Mouse (Mus musculus) gastrocnemius, postnatal 25 days (tissue): ENCODE data around the gene Fig4. TPM values are rescaled to one million over a fixed set of nuclear protein-coding genes. Genes with fewer than 3 reads are reported as not detected.

Source experiments
- DNase-seq: peaks from one replicate; pipeline ENCODE4 v3.0.0; 2022
- total RNA-seq, 2 experiments: library from RNA; stranded (reverse); gene quantifications; 1 replicate in 1 of 2; 2 replicates in 1 of 2; pipeline ENCODE4 v1.2.3; 2021

Gene Fig4
- total RNA-seq, 2 experiments from 2014 or later = 4.9 to 5.8 TPM

DNA sequence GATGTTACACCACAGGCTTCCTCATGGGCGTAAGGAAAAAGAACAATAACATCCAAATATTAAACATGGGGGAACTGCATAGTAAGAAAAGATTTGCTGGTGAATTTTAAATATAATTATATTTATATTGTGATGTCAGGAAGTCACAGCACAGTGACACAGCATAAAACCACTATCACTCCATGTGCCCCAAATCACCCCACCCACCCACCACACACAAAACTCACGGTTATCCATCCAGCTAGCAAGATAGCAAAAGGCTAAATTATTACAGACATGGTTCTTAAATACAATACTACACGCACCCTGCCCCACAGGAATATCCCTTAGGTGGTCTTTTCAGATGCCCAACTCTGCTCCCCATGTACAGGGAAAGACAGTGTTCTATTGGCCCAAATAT is 89.0 kb downstream of the Fig4 start:
- DNase-seq = no peak

DNA sequence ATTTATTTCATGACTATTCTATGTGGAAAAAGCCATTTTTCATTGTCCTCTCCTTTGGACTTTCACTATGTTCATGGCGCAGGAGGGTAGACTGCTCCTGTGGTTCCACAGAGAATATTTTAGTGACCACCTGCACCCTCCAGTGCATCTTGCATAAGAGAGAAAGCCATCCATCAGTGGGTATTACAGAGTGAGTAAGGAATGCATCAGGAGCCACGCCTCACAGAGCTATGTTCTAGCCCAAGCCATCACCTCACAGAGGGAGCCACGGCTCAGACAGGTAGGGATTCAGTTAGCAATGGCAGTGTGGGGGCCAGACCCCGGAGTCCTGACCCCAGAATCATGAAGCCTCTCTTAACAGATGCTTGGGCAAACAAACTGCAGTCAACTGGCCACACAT is 93.5 kb downstream of the Fig4 start:
- DNase-seq = no peak

DNA sequence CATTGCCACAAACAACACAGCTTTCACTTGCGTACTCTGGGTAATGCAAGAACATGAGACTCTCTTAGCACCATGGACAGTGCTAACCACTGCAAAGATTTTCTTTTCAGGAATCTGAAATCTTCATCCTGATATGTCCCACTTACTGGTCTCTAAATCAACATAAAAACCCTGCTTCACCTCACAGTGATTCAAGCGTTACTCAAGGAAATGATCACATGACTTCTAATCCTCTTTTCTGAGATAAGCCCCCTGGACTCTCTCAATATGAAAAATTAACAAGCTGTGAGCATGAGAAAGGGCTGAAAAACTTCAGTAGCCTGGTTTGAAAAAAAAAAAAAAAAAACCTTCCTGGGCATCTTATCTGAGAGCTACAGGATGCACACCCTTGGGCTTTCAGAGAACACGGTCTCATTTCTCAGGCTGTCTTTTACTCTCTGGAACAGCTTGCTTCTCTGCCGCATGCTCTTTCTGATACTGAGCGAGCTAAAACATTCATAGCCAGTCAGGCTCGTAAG is 94.1 kb downstream of the Fig4 start:
- DNase-seq = no peak

DNA sequence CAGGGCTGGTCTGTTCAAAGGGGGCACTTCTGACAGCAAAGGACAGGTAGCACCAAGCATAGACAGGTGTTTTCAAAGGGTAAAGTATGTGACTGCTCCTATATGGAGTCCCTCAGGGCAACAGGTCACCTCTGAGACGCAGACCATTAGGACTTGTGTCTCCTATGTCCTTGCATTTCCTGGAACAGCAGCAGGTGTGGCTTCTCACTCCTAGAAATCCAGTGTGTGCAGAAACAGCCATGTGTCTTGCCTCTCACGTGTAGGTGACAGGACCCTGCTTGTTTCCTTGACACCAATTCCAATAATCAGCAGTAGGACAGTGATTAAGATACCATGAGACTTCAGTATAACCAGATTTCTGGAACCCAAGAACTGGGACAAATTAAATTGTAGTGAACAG is 97.4 kb downstream of the Fig4 start:
- DNase-seq = no peak

DNA sequence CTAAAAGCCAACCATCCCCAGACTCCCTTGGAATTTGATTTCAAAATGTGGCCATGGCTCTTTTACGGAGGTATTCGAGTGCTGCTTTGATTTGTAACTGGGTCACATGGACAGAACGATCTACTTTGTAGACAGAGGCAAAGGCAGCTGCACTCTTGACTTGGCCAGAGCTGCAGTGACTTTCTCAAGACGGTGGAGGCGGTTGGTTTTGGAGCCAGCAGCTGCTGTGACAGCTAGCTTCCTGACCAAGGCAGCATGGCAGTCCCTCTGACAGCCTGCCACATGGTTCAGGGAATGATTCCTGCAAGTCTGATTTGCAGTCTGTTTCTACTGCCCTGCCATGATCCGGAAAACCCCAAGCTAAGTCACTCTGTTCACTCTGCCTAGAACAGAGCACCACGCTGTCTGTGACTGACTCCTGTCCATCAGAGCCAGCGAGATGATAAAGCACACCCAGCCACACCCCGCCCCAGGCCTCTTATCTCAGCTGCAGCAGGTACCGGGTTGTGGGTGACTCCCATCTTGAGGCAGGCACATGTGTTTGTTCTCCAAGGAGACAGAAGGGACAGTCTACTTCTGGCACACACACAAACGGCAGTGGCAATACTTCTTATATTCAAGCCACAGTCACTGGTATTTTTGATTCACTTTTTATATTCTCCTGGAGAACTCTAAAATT is 98.3 kb downstream of the Fig4 start:
- no peak for DNase-seq

DNA sequence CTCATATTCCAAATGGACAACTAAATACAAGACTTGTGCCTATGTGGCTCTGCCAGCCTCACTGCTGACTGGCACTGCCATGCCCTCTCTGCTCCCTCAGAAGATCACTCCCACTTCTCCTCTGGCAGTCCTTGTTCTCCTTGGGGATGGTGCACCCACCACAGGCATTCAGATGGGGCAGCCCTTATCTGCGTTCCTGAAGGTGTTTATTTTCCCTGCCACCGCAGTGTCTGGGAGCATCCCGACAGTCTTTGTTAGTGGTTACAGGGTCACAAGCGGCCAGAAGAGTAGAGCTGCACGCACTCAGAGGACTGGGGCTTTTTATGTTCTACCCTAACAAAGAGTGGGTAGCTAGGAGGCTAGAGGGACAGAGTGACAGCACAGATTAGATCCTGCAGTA is 98.9 kb downstream of the Fig4 start:
- no peak for DNase-seq

DNA sequence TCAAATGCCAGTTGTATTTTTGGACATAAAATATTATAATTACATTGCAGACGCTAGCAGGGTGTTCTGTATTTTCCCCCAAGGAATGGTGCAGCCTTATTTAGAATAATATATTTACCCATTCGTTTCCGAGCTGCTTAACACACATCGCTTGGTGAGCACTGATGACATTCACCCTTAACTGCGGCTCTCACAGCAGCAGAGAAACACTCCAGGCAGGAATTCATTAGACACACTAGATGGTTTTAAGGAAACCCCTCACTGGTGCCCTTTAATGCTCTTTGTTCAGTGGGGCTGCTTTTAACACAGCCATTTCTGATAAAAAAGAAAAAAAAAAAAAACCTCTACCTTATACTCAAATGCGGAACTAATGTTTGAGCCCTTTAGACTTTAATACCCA is 104.3 kb downstream of the Fig4 start:
- no peak for DNase-seq

DNA sequence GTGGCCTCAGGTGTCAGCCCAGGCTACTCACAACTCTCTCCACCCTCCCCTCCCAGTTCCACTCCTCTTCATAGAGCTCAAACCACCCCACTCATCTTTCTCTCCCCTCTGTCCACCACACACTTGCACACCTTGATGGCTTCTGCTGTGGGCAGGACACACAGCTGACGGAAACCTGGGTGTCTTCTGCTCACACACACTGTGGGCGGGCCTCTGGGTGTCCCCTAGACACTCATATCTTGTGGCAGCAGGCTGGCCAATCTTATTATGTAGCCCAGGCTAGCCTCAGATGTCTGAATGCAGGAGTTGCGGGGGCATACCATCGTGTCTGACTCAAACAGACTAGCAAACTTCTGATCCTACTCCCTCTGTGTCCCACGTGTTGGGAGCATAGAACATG is 105.3 kb downstream of the Fig4 start:
- DNase-seq = no peak

DNA sequence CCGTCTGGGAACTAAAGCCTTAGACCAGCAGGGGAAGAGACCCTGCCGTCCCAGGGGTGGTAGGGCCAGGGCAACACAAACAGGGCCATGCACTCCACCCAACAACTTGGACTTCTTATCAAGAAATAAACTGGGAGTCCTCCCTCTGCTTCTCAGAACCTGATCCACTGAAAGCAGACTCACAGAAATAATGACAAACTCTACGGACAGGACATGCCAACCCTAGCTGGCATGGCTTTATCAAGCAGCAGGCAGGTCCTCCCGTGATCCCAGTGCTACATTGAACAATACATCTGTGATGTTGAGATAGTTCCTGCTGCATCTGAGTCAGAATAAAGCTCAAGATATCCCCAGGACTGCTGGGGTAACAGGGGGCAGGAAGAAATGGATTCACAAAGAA is 106.8 kb downstream of the Fig4 start:
- DNase-seq = no peak

DNA sequence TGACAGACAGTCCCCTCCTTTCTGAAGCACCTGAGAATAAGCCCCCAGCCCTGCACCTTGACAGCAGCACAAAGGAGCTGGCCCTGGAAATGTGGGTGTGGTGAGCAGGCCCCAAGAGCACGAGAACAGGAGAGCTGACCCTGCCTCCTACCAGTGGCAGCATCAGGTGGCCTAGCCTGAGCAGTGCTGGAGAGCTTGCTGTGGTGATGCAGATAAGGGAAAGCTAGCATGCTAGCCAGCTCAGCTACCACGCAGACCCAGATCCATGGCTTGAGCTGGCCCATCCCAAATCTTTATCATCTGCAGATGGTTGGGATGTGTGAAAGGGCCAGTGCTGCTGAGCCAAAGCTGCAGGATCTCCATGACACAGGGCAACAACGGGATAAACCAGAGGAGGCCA is 113.7 kb downstream of the Fig4 start:
- DNase-seq = no peak

DNA sequence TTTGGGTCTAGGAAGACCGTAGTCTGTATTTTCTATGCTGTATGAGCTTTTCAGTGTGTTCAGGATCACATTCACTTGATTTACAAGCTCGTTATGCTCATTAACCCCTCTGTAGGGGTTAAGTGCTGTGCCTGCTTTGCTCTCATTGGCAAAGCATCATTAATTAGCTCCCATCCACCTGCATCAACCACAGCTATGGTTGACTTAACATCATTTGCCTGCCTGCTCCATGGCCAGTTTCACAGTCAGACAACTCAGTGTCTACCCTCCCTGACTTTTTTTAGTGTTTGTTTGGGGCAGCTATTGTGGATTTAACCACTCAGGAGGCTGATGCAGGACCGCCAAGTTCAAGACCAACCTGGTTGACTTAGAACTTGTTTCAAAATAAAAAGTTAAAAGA is 119.1 kb downstream of the Fig4 start:
- no peak for DNase-seq

DNA sequence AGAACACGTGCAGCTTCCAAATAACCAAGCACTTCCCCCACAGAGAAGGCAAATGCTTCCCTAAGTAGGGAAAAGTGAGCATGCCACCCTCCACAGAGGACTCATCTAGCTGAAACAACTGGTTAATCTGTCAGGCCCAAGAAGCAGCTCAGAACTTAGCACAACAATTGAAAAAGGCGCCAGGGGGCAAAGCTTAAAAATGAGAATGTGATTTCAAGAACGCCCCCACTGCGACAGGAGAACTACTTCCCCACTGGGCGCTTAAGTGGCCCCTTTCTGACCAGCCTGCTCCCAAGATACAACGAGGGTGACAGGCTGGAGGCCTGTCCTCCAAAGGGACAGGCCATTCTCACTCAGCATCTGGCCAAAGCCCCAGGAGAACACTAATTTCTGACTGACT is 120.4 kb downstream of the Fig4 start:
- no peak for DNase-seq

DNA sequence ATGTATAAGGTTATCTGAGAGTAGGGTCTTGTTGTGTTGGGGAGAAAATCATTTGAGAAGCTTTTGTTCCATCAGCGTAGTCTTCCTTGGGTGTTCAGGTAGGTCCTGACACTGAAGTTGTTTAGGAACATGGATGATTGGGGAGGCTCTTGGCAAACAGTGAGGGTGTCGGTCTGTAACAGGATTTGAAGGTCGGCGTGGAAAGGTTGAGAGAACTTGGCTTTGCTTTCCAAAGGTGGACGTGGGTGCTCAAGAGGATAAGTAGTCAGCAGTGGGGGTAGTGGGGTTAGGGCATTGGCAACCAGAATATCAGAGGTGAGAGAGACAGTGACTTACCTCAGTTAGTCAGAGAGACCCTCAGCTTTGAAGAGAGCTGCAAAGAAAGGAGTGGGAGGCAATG is 136.9 kb downstream of the Fig4 start:
- no peak for DNase-seq

DNA sequence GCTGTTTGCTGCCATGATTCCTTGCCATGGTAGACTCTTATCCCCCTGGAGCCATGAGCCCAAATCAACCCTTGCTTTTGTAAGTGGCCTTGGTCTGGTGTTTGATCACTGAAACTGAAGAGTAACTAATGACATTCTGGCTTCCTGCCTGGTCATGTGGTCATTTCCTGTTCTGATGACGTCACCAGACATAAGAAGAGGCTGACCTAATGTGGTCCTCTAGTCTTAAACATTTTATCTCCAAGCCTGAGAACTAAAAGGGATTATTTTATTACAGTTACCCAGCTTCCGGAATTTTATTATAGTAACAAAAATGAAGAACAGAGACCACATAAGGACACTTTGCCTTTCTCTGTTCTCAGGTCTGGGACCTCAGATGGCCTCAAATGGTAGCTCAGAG is 140.0 kb downstream of the Fig4 start:
- DNase-seq = no peak

DNA sequence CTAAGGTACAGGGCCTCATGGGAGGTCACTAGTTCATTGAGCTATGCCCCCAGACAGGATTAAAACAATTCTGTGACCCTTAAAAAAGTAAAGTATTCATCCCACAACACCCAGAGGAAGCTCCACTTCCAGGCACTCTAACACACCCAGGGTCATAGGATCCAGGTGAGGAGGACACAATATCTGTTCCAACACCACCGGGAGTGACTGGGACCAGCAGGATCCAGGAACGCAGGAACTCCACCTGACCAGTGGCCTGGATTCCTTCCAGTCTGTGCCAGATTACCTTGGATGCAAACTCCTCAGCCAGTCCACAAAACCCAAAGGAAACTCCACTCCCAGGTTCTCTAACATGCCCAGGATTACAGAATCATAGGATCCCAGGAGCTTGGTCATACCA is 145.8 kb downstream of the Fig4 start:
- DNase-seq = no peak

DNA sequence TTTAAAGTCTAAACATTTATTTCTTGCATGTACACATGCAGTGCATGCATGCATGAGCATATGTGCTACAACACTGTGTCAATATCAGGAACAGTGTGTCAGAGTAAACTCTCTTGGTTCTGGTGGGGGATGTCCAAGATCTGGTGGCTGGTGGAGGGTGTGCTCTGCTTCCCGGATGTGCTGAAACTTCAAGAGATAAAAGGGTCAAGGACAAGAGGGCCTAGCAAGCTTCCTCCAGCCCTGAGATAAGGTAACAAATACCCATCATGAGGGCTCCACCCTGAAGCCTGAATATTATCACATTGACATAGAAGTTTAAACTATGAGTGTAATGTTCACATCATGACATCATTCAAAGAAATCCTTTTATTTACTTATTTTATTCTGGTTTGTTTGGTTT is 146.4 kb downstream of the Fig4 start:
- no peak for DNase-seq

DNA sequence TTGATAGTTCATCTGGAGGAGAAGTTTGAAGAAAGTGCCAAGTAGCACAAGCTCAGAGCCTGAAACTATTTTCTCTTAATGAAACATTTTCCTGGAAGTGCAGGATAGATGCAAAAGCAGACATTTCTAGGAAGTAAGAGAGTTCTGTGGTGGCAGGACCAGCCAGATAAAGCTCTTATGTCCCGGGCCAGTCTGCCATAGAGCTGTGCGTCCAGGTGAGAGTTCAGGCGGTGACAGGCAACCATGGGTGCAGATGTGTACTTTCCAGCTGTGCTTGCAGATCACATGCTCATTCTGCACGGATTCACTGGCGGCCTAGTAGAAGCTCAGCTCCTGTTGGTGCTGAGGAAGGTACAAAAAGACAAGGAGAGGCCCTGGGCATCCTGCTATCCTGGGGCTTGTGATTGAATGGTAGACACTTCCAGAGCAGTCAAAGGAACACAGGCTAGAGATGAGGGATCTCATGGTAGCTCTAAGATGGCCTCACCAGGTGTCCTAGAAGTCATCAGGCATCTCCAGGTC is 149.8 kb downstream of the Fig4 start:
- DNase-seq = no peak

DNA sequence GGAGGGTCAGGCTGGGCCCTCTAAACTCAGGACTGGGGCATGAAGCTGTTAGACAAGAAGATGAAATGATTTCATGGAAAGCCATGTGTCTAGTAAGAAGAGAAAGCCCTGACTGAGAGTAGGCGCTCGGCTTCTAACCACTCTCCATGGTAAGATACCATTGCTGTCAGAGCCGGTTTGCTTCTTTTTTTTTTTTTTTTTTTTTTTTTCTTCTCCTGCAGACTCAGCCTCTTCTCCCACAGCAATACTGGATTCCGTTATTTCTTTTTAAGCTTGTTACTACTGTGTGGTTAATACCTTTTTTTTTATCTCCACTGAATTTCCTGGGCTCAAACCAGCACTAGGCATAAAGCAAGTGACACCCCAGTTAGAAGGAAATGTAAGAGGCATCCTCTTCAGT is 151.2 kb downstream of the Fig4 start:
- DNase-seq = no peak

DNA sequence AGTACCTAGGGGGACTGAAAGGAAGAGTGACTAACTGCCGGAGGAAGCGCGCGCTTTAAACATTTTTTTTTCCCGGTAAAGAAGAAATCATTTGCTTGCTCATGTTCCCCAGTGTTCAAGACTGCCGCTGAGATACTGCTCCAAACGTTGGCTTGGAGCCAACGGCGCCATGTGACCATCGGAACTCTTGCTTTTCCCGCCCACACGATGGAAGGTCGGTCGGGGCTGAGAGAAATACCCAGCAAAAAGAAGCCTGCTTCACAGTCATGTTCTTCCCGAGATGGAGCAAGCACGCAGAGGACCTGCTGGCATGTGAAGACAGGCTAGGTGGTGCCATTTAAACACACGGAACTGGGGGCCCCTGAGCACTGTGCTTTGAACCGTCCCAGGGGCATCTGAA is 151.6 kb downstream of the Fig4 start:
- DNase-seq = no peak

DNA sequence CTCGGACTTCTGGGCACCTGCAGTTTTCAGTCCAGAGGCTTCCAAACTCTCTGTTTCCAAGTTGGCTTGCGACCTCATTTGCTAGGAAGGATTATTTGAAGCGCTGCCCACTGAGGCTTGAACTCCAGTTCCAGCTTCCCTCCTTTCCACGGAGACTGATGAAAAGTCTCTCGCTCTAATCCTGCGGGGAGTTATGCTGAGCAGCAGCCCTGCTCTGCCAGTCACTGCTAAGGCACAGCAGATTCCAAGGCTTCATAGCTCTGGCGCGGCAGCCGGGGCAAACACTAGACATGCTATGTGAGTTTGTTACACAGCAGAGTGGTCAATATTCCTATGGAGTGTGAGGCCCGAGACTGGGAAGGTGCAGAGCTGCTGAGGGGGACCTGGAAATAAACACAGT is 152.0 kb downstream of the Fig4 start:
- no peak for DNase-seq

DNA sequence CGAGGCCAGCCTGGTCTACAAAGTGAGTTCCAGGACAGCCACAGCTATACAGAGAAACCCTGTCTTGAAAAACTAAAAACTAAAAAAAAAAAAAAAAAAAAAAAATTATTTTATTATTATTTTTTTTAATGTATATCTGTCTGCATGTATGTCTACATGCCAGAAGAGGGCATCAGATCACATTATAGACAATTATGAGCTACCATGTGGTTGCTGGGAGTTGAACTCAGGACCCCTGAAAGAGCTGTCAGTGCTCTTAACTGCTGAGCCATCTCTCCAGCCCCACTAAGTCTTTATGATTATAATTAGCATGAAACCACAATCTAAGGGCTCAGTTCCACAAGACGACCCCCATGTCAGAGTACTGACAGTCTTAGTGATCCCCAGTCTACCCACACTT is 152.6 kb downstream of the Fig4 start:
- no peak for DNase-seq

DNA sequence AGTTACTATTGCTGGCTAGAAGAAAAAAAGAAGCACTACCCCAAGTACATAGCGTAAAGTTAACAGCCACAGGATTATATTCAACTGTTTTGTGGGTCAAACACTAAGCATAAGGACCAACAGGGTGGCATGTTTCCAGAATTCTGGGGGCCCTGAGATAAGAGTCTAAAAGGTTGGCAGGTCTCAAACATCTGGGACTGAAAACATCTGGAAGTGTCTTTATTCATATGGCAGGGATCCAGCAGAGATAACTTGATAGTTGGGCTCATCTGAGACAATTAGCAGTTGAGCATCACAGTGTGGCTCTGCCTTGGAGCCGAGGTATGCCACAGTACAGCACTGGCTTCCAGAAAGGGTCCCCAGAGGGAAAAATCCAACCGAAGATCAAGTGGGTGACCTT is 153.8 kb downstream of the Fig4 start:
- DNase-seq = no peak

DNA sequence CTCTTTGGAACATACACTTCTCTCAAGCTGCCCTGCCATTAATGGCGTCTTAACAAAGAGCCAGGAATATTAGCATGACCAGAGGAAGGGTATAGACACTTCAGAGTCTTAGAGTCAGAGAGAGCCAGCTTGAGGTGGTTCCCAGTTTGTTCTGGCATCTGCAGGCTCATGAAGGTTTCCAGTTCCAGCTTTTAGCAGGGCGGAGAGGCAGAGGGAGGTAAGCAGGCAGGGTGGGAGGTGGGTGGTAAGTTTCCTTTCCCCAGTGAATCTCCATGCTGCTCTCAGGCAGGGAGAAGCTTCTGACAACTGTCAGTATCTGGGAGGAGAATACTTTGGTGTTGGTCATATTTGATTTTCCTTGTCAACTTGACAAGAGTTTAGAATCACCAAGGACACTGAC is 156.9 kb downstream of the Fig4 start:
- DNase-seq = no peak
